13 mouse cellular contexts compared by ENCODE assay signal in genomic region chr2:118751896-118752791, GRCm38 (mm10). TPM values are rescaled to one million over a fixed set of nuclear protein-coding genes. Genes with fewer than 3 reads are reported as not detected.
A peak's percentile ranks its signal among the peaks of the same experiment; 100 is the strongest.
DNase-seq lines count a peak whose midpoint lies in the region; ATAC-seq lines count a peak whose summit lies in the region.
"Had no signal": no experiment of that assay in that cellular context is flagged by ENCODE, and none has a peak within 500 bp of the region (broad histone marks: within the 10 kb centered on the region; RNA-seq: fewer than 3 reads in every experiment).

No protein-coding gene starts in this region.

- no peak overlapping the region for H3K4me3 ChIP-seq in midbrain, embryonic 12.5 days
- no peak overlapping the region for H3K4me3 ChIP-seq in midbrain, embryonic 10.5 days
- no peak overlapping the region for H3K4me3 ChIP-seq in limb, embryonic 11.5 days (ENCODE audit: low read depth, low read length)
- no peak overlapping the region for H3K4me3 ChIP-seq in stomach, embryonic 16.5 days (replicated peaks; ENCODE audit: low read length)
- H3K4me3 ChIP-seq: embryonic facial prominence, embryonic 15.5 days had no signal

- H3K9me3 ChIP-seq in midbrain, embryonic 12.5 days: no peaks in the 10 kb centered on the region
- H3K9me3 ChIP-seq in midbrain, embryonic 10.5 days (replicated peaks): no peaks in the 10 kb centered on the region
- no peaks in the 10 kb centered on the region for H3K9me3 ChIP-seq in limb, embryonic 11.5 days (ENCODE audit: control insufficient read depth, low read length)
- no peaks in the 10 kb centered on the region for H3K9me3 ChIP-seq in stomach, embryonic 16.5 days (replicated peaks; ENCODE audit: control insufficient read depth, low read length)
- H3K9me3 ChIP-seq: embryonic facial prominence, embryonic 15.5 days had no signal

- H3K27me3 ChIP-seq in midbrain, embryonic 12.5 days: no peaks in the 10 kb centered on the region; the same call in 1 of the 2 replicates
- peaks cover 17% of the 10 kb centered on the region for H3K27me3 ChIP-seq in midbrain, embryonic 10.5 days (ENCODE audit: low read depth, poor library complexity, severe bottlenecking)
- no peaks in the 10 kb centered on the region for H3K27me3 ChIP-seq in limb, embryonic 11.5 days (ENCODE audit: control insufficient read depth, insufficient read depth, low read length)
- H3K27me3 ChIP-seq in stomach, embryonic 16.5 days (ENCODE audit: control insufficient read depth, insufficient read depth, low read length): no peaks in the 10 kb centered on the region
- H3K27me3 ChIP-seq: embryonic facial prominence, embryonic 15.5 days; Patski had no signal

- peak; percentile 3 for DNase-seq in cerebellum, adult 11 months
- no peak for DNase-seq in cerebellum, adult 9-11 months
- no peak for DNase-seq in midbrain, embryonic 10.5 days (ENCODE audit: low spot score)
- DNase-seq in limb, embryonic 11.5 days (ENCODE audit: low spot score): peak; percentile 20
- DNase-seq in natural killer cell, adult 2 months (ENCODE audit: low spot score in 2 of 2): no peak
- DNase-seq in left cerebral cortex, postnatal 25 days (ENCODE audit: low spot score in 2 of 2): no peak
- DNase-seq: right cerebral cortex, postnatal 14 days had no signal

- 74% methylated on average over 16 of the region's 16 CpGs for WGBS in midbrain, embryonic 12.5 days
- WGBS in midbrain, embryonic 10.5 days: 75% methylated on average over 16 of the region's 16 CpGs
- 54% methylated on average over 16 of the region's 16 CpGs for WGBS in limb, embryonic 11.5 days
- 51% methylated on average over 16 of the region's 16 CpGs for WGBS in stomach, embryonic 16.5 days

- intact Hi-C loops in left cerebral cortex, postnatal 25 days (cut with DNase I): no loop called here

- no peaks in the 10 kb centered on the region for H3K36me3 ChIP-seq in midbrain, embryonic 12.5 days
- H3K36me3 ChIP-seq in midbrain, embryonic 10.5 days: peaks cover 20% of the 10 kb centered on the region
- no peaks in the 10 kb centered on the region for H3K36me3 ChIP-seq in limb, embryonic 11.5 days (ENCODE audit: control insufficient read depth, insufficient read depth, low read length)
- no peaks in the 10 kb centered on the region for H3K36me3 ChIP-seq in stomach, embryonic 16.5 days (ENCODE audit: control insufficient read depth, insufficient read depth, low read length)
- H3K36me3 ChIP-seq: embryonic facial prominence, embryonic 15.5 days had no signal

- H3K4me1 ChIP-seq in midbrain, embryonic 12.5 days: peaks cover 32% of the 10 kb centered on the region
- peaks cover 41% of the 10 kb centered on the region for H3K4me1 ChIP-seq in midbrain, embryonic 10.5 days
- peaks cover 21% of the 10 kb centered on the region for H3K4me1 ChIP-seq in limb, embryonic 11.5 days (ENCODE audit: control insufficient read depth, insufficient read depth, low read length)
- H3K4me1 ChIP-seq in stomach, embryonic 16.5 days (ENCODE audit: control insufficient read depth, insufficient read depth, low read length): peaks cover 31% of the 10 kb centered on the region

- no peak overlapping the region for H3K4me2 ChIP-seq in midbrain, embryonic 12.5 days (replicated peaks)
- no peak overlapping the region for H3K4me2 ChIP-seq in limb, embryonic 11.5 days (ENCODE audit: low read depth, severe bottlenecking)
- no peak overlapping the region for H3K4me2 ChIP-seq in stomach, embryonic 16.5 days (ENCODE audit: low read depth, low read length)
- H3K4me2 ChIP-seq: embryonic facial prominence, embryonic 15.5 days had no signal

- H3K9ac ChIP-seq in midbrain, embryonic 12.5 days (replicated peaks): no peak overlapping the region
- peak overlapping the region; percentile 30; the same call in 1 of the 2 replicates for H3K9ac ChIP-seq in limb, embryonic 11.5 days (ENCODE audit: low read length)
- peak overlapping the region; percentile 49 for H3K9ac ChIP-seq in stomach, embryonic 16.5 days (ENCODE audit: low read length)
- H3K9ac ChIP-seq: embryonic facial prominence, embryonic 15.5 days had no signal

- no peak for ATAC-seq in midbrain, embryonic 12.5 days (ENCODE audit: low FRiP score, low read depth)
- ATAC-seq in limb, embryonic 11.5 days (ENCODE audit: insufficient number of reproducible peaks, low FRiP score, low TSS enrichment, low read depth): no peak
- peak; percentile 45; the same call in 1 of the 2 replicates for ATAC-seq in stomach, embryonic 16.5 days (ENCODE audit: insufficient read depth, low FRiP score)
- ATAC-seq: Patski had no signal

- H3K27ac ChIP-seq in midbrain, embryonic 12.5 days (replicated peaks): 0 out of 2 replicates have a peak overlapping the region, but pooled peaks have one; percentile 3
- H3K27ac ChIP-seq in midbrain, embryonic 10.5 days (replicated peaks): no peak overlapping the region; the same call in 1 of the 2 replicates
- no peak overlapping the region for H3K27ac ChIP-seq in limb, embryonic 11.5 days (replicated peaks; ENCODE audit: low read depth, low read length)
- H3K27ac ChIP-seq in stomach, embryonic 16.5 days (ENCODE audit: low read length): peak overlapping the region; percentile 88
- H3K27ac ChIP-seq: embryonic facial prominence, embryonic 15.5 days had no signal

RNA-seq across cellular contexts. Expression of gene Inafm2, which starts 6.6 kb away (rescaled TPM):
- polyA plus RNA-seq in midbrain, embryonic 12.5 days (2016; fragmentation: Nextera tagmentation; extraction: Ambion mirVana): 25.1 TPM in 2 replicates
- 24.2 and 24.6 TPM in 2 replicates for polyA plus RNA-seq in midbrain, embryonic 10.5 days (2016; fragmentation: Nextera tagmentation; extraction: Ambion mirVana)
- 26.9 and 28.2 TPM in 2 replicates for polyA plus RNA-seq in limb, embryonic 11.5 days (2014; fragmentation: Nextera tagmentation; extraction: Ambion mirVana)
- 26.0 and 28.5 TPM in 2 replicates for polyA plus RNA-seq in stomach, embryonic 16.5 days (2015; fragmentation: Nextera tagmentation; extraction: Ambion mirVana)
- 10 to 100 TPM; 38.3 to 39.7 TPM for total RNA-seq in left cerebral cortex, postnatal 25 days (2021)

RNA-seq across cellular contexts. Expression of gene Ccdc9b, which starts 10.3 kb away (rescaled TPM):
- polyA plus RNA-seq in midbrain, embryonic 12.5 days (2016; fragmentation: Nextera tagmentation; extraction: Ambion mirVana): 1.9 and 2.2 TPM in 2 replicates
- 0.42 and 1.1 TPM in 2 replicates for polyA plus RNA-seq in midbrain, embryonic 10.5 days (2016; fragmentation: Nextera tagmentation; extraction: Ambion mirVana)
- 0.04 and 0.26 TPM in 2 replicates for polyA plus RNA-seq in limb, embryonic 11.5 days (2014; fragmentation: Nextera tagmentation; extraction: Ambion mirVana)
- 2.9 and 4.0 TPM in 2 replicates for polyA plus RNA-seq in stomach, embryonic 16.5 days (2015; fragmentation: Nextera tagmentation; extraction: Ambion mirVana)
- 1 to 10 TPM; 3.7 to 3.8 TPM for total RNA-seq in left cerebral cortex, postnatal 25 days (2021)

RNA-seq across cellular contexts. Expression of gene Phgr1, which starts 20.4 kb away (rescaled TPM):
- polyA plus RNA-seq in midbrain, embryonic 12.5 days (2016; fragmentation: Nextera tagmentation; extraction: Ambion mirVana): not detected in 2 replicates
- polyA plus RNA-seq in midbrain, embryonic 10.5 days (2016; fragmentation: Nextera tagmentation; extraction: Ambion mirVana): not detected in 2 replicates
- not detected in 2 replicates for polyA plus RNA-seq in limb, embryonic 11.5 days (2014; fragmentation: Nextera tagmentation; extraction: Ambion mirVana)
- 22.2 and 38.3 TPM in 2 replicates for polyA plus RNA-seq in stomach, embryonic 16.5 days (2015; fragmentation: Nextera tagmentation; extraction: Ambion mirVana)
- not detected for total RNA-seq in left cerebral cortex, postnatal 25 days (2021)
- total RNA-seq: heart, postnatal 14 days; monocyte, adult 5-6 weeks had no signal
- polyA plus RNA-seq: Patski had no signal

RNA-seq across cellular contexts. Expression of gene Plcb2, which starts 23.9 kb away (rescaled TPM):
- polyA plus RNA-seq in midbrain, embryonic 12.5 days (2016; fragmentation: Nextera tagmentation; extraction: Ambion mirVana): 0.17 and 0.50 TPM in 2 replicates
- polyA plus RNA-seq in midbrain, embryonic 10.5 days (2016; fragmentation: Nextera tagmentation; extraction: Ambion mirVana): 0.09 and 0.34 TPM in 2 replicates
- 0.48 and 0.57 TPM in 2 replicates for polyA plus RNA-seq in limb, embryonic 11.5 days (2014; fragmentation: Nextera tagmentation; extraction: Ambion mirVana)
- polyA plus RNA-seq in stomach, embryonic 16.5 days (2015; fragmentation: Nextera tagmentation; extraction: Ambion mirVana): 1.4 and 2.0 TPM in 2 replicates
- 1 to 10 TPM; 2.1 to 2.6 TPM for total RNA-seq in left cerebral cortex, postnatal 25 days (2021)

RNA-seq across cellular contexts. Expression of gene Disp2, which starts 27.4 kb away (rescaled TPM):
- 17.5 and 17.8 TPM in 2 replicates for polyA plus RNA-seq in midbrain, embryonic 12.5 days (2016; fragmentation: Nextera tagmentation; extraction: Ambion mirVana)
- polyA plus RNA-seq in midbrain, embryonic 10.5 days (2016; fragmentation: Nextera tagmentation; extraction: Ambion mirVana): 3.1 and 7.5 TPM in 2 replicates
- 0.05 TPM in 1 of 2 replicates, not detected in the other for polyA plus RNA-seq in limb, embryonic 11.5 days (2014; fragmentation: Nextera tagmentation; extraction: Ambion mirVana)
- 2.1 and 2.5 TPM in 2 replicates for polyA plus RNA-seq in stomach, embryonic 16.5 days (2015; fragmentation: Nextera tagmentation; extraction: Ambion mirVana)
- 100 to 1,000 TPM; 186 to 188 TPM for total RNA-seq in left cerebral cortex, postnatal 25 days (2021)
- total RNA-seq: monocyte, adult 5-6 weeks had no signal

Comparison
In these comparisons a context has a peak if more than half of its experiments do, and no peak if none do; other contexts are left out.
1. DNase-seq: peak in cerebellum, adult 11 months (single experiment) and limb, embryonic 11.5 days (single experiment); none in cerebellum, adult 9-11 months (single experiment), midbrain, embryonic 10.5 days (single experiment), natural killer cell, adult 2 months (0 of 2) and left cerebral cortex, postnatal 25 days (0 of 2).
2. H3K27ac ChIP-seq: peak in midbrain, embryonic 12.5 days (single experiment) and stomach, embryonic 16.5 days (single experiment); none in midbrain, embryonic 10.5 days (single experiment) and limb, embryonic 11.5 days (single experiment).
3. RNA of gene Phgr1, which starts 20.4 kb away (polyA plus RNA-seq): 22.2 to 38.3 TPM in stomach, embryonic 16.5 days; not detected in midbrain, embryonic 12.5 days, not detected in midbrain, embryonic 10.5 days and not detected in limb, embryonic 11.5 days; every median in the first group is over 10 times any median in the second.